In genomic region chr11:50767039-50767438, GRCm38 (mm10) we compare ENCODE assay signal across 9 mouse cellular contexts.
DNase-seq lines count a peak whose midpoint lies in the region; ATAC-seq and TF ChIP-seq lines count a peak whose summit lies in the region.
"Had no signal": no experiment of that assay in that cellular context is flagged by ENCODE, and none has a peak within 500 bp of the region (broad histone marks: within the 10 kb centered on the region; RNA-seq: fewer than 3 reads in every experiment).

No protein-coding gene starts in this region.

- no peak for ATAC-seq in midbrain, embryonic 14.5 days (ENCODE audit: low FRiP score, low TSS enrichment)
- no peak for ATAC-seq in midbrain, embryonic 13.5 days

- H3K27me3 ChIP-seq in midbrain, embryonic 14.5 days (ENCODE audit: control insufficient read depth, insufficient read depth, low read length): no peaks in the 10 kb centered on the region
- H3K27me3 ChIP-seq in midbrain, embryonic 13.5 days: peaks cover 6% of the 10 kb centered on the region; the same call in 1 of the 2 replicates
- H3K27me3 ChIP-seq in embryonic facial prominence, embryonic 10.5 days (replicated peaks; ENCODE audit: low read depth, poor library complexity, severe bottlenecking): no peaks in the 10 kb centered on the region

- H3K4me1 ChIP-seq in midbrain, embryonic 14.5 days (ENCODE audit: control insufficient read depth, insufficient read depth, low read length): 0 out of 2 replicates have a peak, but pooled peaks cover 3% of the 10 kb centered on the region
- peaks cover 7% of the 10 kb centered on the region; the same call in 1 of the 2 replicates for H3K4me1 ChIP-seq in midbrain, embryonic 13.5 days (replicated peaks)
- peaks cover 11% of the 10 kb centered on the region for H3K4me1 ChIP-seq in embryonic facial prominence, embryonic 10.5 days

- no peak overlapping the region for H3K4me3 ChIP-seq in gastrocnemius, adult 2 months
- no peak overlapping the region for H3K4me3 ChIP-seq in midbrain, embryonic 14.5 days (replicated peaks; ENCODE audit: low read depth, low read length)
- no peak overlapping the region for H3K4me3 ChIP-seq in midbrain, embryonic 13.5 days (replicated peaks)
- H3K4me3 ChIP-seq in embryonic facial prominence, embryonic 10.5 days: no peak overlapping the region
- H3K4me3 ChIP-seq: heart, embryonic 13.5 days had no signal

- peak; percentile 62 for TF ChIP-seq CTCF in gastrocnemius, adult 2 months (IDR thresholded peaks at IDR 0.05)

- H3K36me3 ChIP-seq in midbrain, embryonic 14.5 days (ENCODE audit: control insufficient read depth, insufficient read depth, low read length): no peaks in the 10 kb centered on the region
- H3K36me3 ChIP-seq in midbrain, embryonic 13.5 days: no peaks in the 10 kb centered on the region
- H3K36me3 ChIP-seq in embryonic facial prominence, embryonic 10.5 days (replicated peaks): no peaks in the 10 kb centered on the region

- H3K9ac ChIP-seq in midbrain, embryonic 14.5 days (replicated peaks; ENCODE audit: low read length): no peak overlapping the region
- no peak overlapping the region for H3K9ac ChIP-seq in midbrain, embryonic 13.5 days (replicated peaks)
- H3K9ac ChIP-seq: heart, embryonic 13.5 days had no signal

- no peak overlapping the region for H3K4me2 ChIP-seq in midbrain, embryonic 14.5 days (ENCODE audit: low read length)
- no peak overlapping the region for H3K4me2 ChIP-seq in midbrain, embryonic 13.5 days (replicated peaks)
- H3K4me2 ChIP-seq: heart, embryonic 13.5 days had no signal

- intact Hi-C loops in gastrocnemius, adult 2 months (cut with DNase I): loop anchor here (5.0 kb wide), 3 partner anchors 90 to 165 kb away; partner anchors contain the start of gene Adamts2

- no peaks in the 10 kb centered on the region for H3K9me3 ChIP-seq in midbrain, embryonic 14.5 days (ENCODE audit: control insufficient read depth, low read length)
- no peaks in the 10 kb centered on the region for H3K9me3 ChIP-seq in midbrain, embryonic 13.5 days
- no peaks in the 10 kb centered on the region for H3K9me3 ChIP-seq in embryonic facial prominence, embryonic 10.5 days
- H3K9me3 ChIP-seq: heart, embryonic 13.5 days had no signal

- 20% methylated on average over 4 of the region's 4 CpGs for WGBS in midbrain, embryonic 14.5 days
- 26% methylated on average over 4 of the region's 4 CpGs for WGBS in midbrain, embryonic 13.5 days
- 19% methylated on average over 4 of the region's 4 CpGs for WGBS in embryonic facial prominence, embryonic 10.5 days

- no peak overlapping the region for H3K27ac ChIP-seq in gastrocnemius, adult 2 months
- no peak overlapping the region for H3K27ac ChIP-seq in midbrain, embryonic 14.5 days (replicated peaks; ENCODE audit: low read depth, low read length)
- H3K27ac ChIP-seq in midbrain, embryonic 13.5 days: no peak overlapping the region
- H3K27ac ChIP-seq in embryonic facial prominence, embryonic 10.5 days (replicated peaks): no peak overlapping the region
- H3K27ac ChIP-seq: heart, embryonic 13.5 days had no signal

- peak; percentile 54 for DNase-seq in gastrocnemius, adult 2 months
- DNase-seq in gastrocnemius, postnatal 25 days: no peak
- DNase-seq in midbrain, embryonic 14.5 days: peak; percentile 57
- DNase-seq in adrenal gland, postnatal 14 days: peak; percentile 75
- DNase-seq in embryonic facial prominence, embryonic 10.5 days (ENCODE audit: low spot score): peak; percentile 40
- DNase-seq in lung, postnatal 10 days: peak; percentile 41
- DNase-seq in thymus, postnatal 4 days: peak; percentile 80
